ENCODE assay signal across 17 mouse cellular contexts in genomic region chr9:86231692-86232091, GRCm38 (mm10).
A peak's percentile ranks its signal among the peaks of the same experiment; 100 is the strongest.
DNase-seq lines count a peak whose midpoint lies in the region; ATAC-seq and TF ChIP-seq lines count a peak whose summit lies in the region.
"Had no signal": no experiment of that assay in that cellular context is flagged by ENCODE, and none has a peak within 500 bp of the region (broad histone marks: within the 10 kb centered on the region; RNA-seq: fewer than 3 reads in every experiment).

No protein-coding gene starts in this region.

- no peak overlapping the region for H3K4me2 ChIP-seq in neural tube, embryonic 12.5 days (replicated peaks)
- H3K4me2 ChIP-seq in neural tube, embryonic 15.5 days, result no peak overlapping the region
- H3K4me2 ChIP-seq in forebrain, postnatal 0 days (ENCODE audit: low read depth), result no peak overlapping the region
- no peak overlapping the region for H3K4me2 ChIP-seq in hindbrain, postnatal 0 days (ENCODE audit: low read depth, low read length)
- H3K4me2 ChIP-seq: liver, embryonic 11.5 days had no signal

- no peaks in the 10 kb centered on the region for H3K9me3 ChIP-seq in neural tube, embryonic 12.5 days
- no peaks in the 10 kb centered on the region for H3K9me3 ChIP-seq in neural tube, embryonic 15.5 days (replicated peaks)
- no peaks in the 10 kb centered on the region for H3K9me3 ChIP-seq in forebrain, postnatal 0 days (ENCODE audit: low read length)
- no peaks in the 10 kb centered on the region for H3K9me3 ChIP-seq in hindbrain, postnatal 0 days (ENCODE audit: low read length)
- H3K9me3 ChIP-seq: limb, embryonic 10.5 days had no signal

- H3K9ac ChIP-seq in neural tube, embryonic 12.5 days, result no peak overlapping the region
- no peak overlapping the region for H3K9ac ChIP-seq in neural tube, embryonic 15.5 days (replicated peaks)
- no peak overlapping the region for H3K9ac ChIP-seq in forebrain, postnatal 0 days
- no peak overlapping the region for H3K9ac ChIP-seq in hindbrain, postnatal 0 days (replicated peaks; ENCODE audit: low read length)

- 50% methylated on average over 5 of the region's 5 CpGs for WGBS in neural tube, embryonic 12.5 days
- WGBS in neural tube, embryonic 15.5 days, result 39% methylated on average over 5 of the region's 5 CpGs
- WGBS in forebrain, postnatal 0 days, result 22% methylated on average over 5 of the region's 5 CpGs
- 24% methylated on average over 5 of the region's 5 CpGs for WGBS in hindbrain, postnatal 0 days

- H3K27ac ChIP-seq in neural tube, embryonic 12.5 days, result no peak overlapping the region
- no peak overlapping the region for H3K27ac ChIP-seq in neural tube, embryonic 15.5 days (replicated peaks)
- H3K27ac ChIP-seq in forebrain, postnatal 0 days (ENCODE audit: low read depth, low read length), result no peak overlapping the region
- no peak overlapping the region for H3K27ac ChIP-seq in hindbrain, postnatal 0 days
- H3K27ac ChIP-seq: limb, embryonic 10.5 days had no signal

- intact Hi-C loops in left cerebral cortex, postnatal 4 days (cut with DNase I), result no loop called here

- no peak for TF ChIP-seq CTCF in forebrain, postnatal 0 days (IDR thresholded peaks at IDR 0.05; ENCODE audit: low read depth)
- TF ChIP-seq CTCF in hindbrain, postnatal 0 days (IDR thresholded peaks at IDR 0.05; ENCODE audit: low read depth), result no peak

- H3K36me3 ChIP-seq in neural tube, embryonic 12.5 days, result no peaks in the 10 kb centered on the region
- H3K36me3 ChIP-seq in neural tube, embryonic 15.5 days, result no peaks in the 10 kb centered on the region
- no peaks in the 10 kb centered on the region for H3K36me3 ChIP-seq in forebrain, postnatal 0 days (ENCODE audit: insufficient read depth)
- H3K36me3 ChIP-seq in hindbrain, postnatal 0 days (ENCODE audit: insufficient read depth, low read length), result no peaks in the 10 kb centered on the region
- H3K36me3 ChIP-seq: limb, embryonic 10.5 days had no signal

- 0 out of 2 replicates have a peak, but pooled peaks have one; percentile 9 for ATAC-seq in neural tube, embryonic 12.5 days (ENCODE audit: low FRiP score, low read depth)
- no peak for ATAC-seq in neural tube, embryonic 15.5 days (ENCODE audit: low FRiP score)
- peak; percentile 73 for ATAC-seq in forebrain, postnatal 0 days
- ATAC-seq in hindbrain, postnatal 0 days, result no peak

- H3K4me3 ChIP-seq in neural tube, embryonic 12.5 days, result no peak overlapping the region
- no peak overlapping the region for H3K4me3 ChIP-seq in neural tube, embryonic 15.5 days (replicated peaks)
- H3K4me3 ChIP-seq in forebrain, postnatal 0 days (ENCODE audit: low read depth, low read length), result no peak overlapping the region
- H3K4me3 ChIP-seq in hindbrain, postnatal 0 days (ENCODE audit: low read length), result no peak overlapping the region
- H3K4me3 ChIP-seq: limb, embryonic 10.5 days had no signal

- DNase-seq in forebrain, postnatal 0 days, result no peak
- peak; percentile 30 for DNase-seq in hindbrain, postnatal 0 days (ENCODE audit: low spot score)
- DNase-seq in adrenal gland, postnatal 36 days, result no peak
- no peak for DNase-seq in left cerebral cortex, postnatal 4 days
- DNase-seq in spleen, adult 18-20 months, result no peak
- no peak for DNase-seq in left cerebral cortex, adult 11 months (ENCODE audit: low spot score)
- DNase-seq: adrenal gland, postnatal 14 days; cerebellum, adult 2 months; gastrocnemius, postnatal 14 days; lung, adult 2 months; lung, postnatal 36 days; retina, postnatal 1 day; right cerebral cortex, postnatal 4 days had no signal

- no peaks in the 10 kb centered on the region for H3K4me1 ChIP-seq in neural tube, embryonic 12.5 days
- 0 out of 2 replicates have a peak, but pooled peaks cover 4% of the 10 kb centered on the region for H3K4me1 ChIP-seq in neural tube, embryonic 15.5 days
- H3K4me1 ChIP-seq in forebrain, postnatal 0 days (ENCODE audit: insufficient read depth), result no peaks in the 10 kb centered on the region
- H3K4me1 ChIP-seq in hindbrain, postnatal 0 days (ENCODE audit: insufficient read depth, low read length), result 0 out of 2 replicates have a peak, but pooled peaks cover 3% of the 10 kb centered on the region
- H3K4me1 ChIP-seq: limb, embryonic 10.5 days had no signal

- H3K27me3 ChIP-seq in neural tube, embryonic 12.5 days (replicated peaks), result no peaks in the 10 kb centered on the region
- no peaks in the 10 kb centered on the region for H3K27me3 ChIP-seq in neural tube, embryonic 15.5 days (replicated peaks)
- H3K27me3 ChIP-seq in forebrain, postnatal 0 days (ENCODE audit: insufficient read depth, low read length), result no peaks in the 10 kb centered on the region
- no peaks in the 10 kb centered on the region for H3K27me3 ChIP-seq in hindbrain, postnatal 0 days (ENCODE audit: insufficient read depth, low read length)

Comparison
In these comparisons a context has a peak if more than half of its experiments do, and no peak if none do; other contexts are left out.
1. ATAC-seq: peak in neural tube, embryonic 12.5 days (single experiment) and forebrain, postnatal 0 days (single experiment); none in neural tube, embryonic 15.5 days (single experiment) and hindbrain, postnatal 0 days (single experiment).